Mouse (Mus musculus) right cerebral cortex, postnatal 10 days (tissue): Measurements from ENCODE around the gene Ppp1r12b.

Experiments used
- DNase-seq, 2 experiments: peaks; one replicate each; pipeline ENCODE4 v3.0.0; 2021; ENCODE audit warnings: low spot score in 2 of 2

Gene Ppp1r12b

DNA sequence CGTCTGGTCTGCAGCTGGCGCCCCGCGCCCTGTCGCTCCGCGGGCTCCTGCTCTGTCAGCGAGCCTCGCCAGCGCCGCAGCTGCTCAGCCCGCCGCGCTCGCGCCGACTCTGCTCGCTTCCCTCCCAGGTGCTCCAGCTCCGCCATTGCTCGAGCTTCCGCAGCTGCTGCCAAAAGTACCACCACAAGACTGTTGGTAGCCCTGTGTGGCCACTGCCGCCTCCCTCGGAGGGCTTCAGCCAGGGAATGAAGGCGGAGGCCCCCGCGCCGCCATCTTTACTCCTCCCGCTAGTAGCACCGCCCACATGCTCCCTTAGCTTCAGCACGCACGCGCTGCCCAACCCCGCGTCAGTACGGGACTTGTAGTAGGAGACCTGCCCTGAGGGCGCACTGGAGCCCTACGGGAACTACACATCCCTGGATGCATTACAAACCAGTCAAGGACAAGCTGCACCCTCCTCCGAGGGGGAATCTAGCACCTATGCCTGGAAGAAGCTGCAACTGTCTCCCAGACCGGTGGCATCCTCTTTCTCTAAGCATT lies at the start of gene Ppp1r12b:
Gene Ppp1r12b, minus strand, starts transcription at position 306 of the 540 bp plus-strand sequence.
- DNase-seq, result peak; percentile 99

DNA sequence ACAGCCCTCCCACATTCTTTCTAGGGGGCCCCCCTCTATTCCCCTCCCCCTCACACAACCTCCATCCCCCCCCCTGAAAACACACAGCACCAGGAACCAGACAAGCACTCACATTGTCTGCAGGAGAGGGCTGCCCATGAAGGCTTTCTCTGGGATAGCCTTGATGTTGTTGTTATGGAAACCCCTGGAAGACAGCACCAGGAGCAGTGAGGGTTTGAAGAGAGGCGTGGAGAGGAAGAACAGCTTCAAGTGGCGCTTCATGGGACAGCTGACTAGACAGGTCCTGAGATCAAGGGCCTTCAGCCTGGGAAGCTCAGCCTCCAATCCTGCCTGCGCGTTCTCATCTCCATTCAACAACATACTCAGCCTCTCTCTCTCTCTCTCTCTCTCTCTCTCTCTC lies 47.6 kb upstream of the Ppp1r12b start:
- no peak for DNase-seq

DNA sequence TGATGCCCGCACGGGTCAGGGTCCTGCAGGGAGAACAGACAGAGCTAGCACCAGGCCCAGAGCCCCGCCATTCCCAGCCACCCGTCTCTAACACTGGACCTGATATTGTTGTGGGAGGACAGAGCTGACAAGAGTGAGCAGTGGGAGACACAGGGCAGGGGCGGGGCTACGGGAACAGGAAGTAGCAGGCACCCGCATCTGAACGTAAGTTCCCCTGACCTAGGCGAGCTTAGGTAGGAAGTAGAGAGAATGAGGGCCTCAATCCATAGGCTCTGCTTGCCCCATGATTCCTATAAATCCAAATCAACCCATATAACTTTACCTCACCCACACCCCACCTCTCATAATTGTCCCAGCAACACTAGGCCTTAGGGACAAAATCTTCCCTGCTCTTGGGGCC lies 44.8 kb upstream of the Ppp1r12b start:
- no peak for DNase-seq

DNA sequence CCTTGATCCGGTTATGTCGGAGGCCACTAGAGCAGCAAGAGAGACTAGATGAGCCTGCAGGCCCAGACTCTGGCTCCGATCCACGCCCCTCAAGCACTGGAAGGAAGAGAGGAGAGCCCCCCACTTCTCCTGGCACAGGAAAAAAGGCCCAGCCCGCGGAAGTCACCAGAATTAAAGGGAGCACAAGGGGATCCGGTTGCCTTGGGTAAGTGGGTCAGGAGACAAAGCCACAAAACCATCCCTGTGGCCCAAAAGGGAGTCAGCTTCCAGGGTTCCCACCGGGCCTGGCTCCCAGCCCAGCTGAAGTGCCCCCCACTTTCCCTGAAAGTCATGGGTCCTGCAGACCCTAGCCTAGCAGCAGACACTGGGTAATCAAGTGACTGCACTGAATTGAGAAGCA lies 42.5 kb upstream of the Ppp1r12b start:
- peak; percentile 70 to 79 for DNase-seq

DNA sequence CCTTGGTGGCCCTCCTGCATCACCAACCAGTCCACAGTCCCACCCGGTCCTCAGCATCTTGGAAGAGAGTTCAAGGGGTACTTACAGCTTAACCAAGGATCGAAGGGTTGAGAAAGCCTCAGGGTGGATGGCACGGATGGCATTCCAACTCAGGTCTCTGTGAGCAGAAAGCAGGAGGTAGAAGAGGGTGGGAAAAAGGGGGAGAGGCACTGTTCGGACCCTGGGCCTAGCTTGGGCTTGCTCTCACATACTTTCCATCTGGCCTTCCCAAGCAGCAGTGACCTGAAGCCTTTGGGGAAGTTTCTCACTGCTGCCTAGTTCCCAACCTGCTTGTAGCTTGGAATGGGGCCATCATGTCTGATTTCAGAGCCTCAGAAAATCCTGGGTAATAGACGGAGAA lies 41.8 kb upstream of the Ppp1r12b start:
- no peak for DNase-seq

DNA sequence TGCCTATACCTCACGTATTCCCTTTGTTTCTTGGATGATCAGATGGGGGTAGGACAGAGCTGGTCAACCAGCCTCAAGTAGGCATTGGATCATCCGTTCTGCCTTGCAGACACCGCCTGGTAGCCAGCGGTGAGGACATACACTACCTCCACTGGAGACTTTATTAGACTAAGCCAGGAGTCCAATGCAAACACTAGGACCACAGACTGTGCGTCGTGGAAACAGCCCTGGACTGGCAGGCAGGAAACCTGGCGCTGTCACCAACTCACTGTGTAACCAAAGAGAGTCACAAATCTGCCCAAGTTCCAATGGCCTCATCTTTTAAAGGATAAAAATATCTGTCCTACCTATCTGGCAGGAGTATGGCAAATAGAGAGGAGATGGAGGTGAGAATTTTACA lies 40.7 kb upstream of the Ppp1r12b start:
- DNase-seq, result no peak

DNA sequence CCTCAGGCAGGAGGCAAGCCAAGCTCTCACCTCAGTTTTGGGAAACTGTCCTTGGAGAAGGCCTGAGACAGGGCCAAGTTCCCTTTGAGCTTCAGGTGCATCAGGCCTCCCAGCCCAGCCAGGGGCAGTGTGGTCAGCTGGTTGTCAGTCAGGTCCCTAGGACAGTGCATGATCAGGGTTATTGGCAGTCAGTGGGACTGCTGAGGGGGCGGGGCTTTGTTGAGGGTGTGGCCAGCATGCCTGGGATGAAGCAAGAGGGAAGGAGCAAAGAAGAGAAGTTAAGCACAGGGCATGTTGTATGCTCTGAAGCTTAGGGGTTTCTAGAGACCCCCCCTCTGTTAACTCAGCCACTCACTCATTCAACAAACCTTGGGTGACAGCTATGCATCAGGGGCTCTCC lies 40.2 kb upstream of the Ppp1r12b start:
- no peak for DNase-seq

DNA sequence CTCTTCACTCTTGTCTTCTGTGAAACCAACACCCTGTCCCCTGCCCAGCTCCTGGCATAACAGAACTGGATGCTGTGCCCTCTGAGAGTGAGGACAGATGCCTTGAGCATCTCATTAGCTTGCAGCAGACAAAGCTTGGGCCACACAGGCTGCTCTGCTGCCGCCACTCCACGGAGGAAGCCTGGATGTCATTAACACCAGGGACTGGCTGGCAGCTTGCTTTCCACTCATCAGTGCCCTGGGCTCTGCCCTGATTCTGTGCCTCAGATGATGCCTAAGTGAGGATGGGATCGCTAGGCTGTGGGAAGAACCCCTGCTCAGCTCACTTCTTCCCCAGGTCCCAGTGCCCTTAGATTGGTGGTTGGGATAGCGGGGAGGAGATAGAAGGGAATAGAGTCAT lies 39.7 kb upstream of the Ppp1r12b start:
- peak; percentile 46 to 53 for DNase-seq

DNA sequence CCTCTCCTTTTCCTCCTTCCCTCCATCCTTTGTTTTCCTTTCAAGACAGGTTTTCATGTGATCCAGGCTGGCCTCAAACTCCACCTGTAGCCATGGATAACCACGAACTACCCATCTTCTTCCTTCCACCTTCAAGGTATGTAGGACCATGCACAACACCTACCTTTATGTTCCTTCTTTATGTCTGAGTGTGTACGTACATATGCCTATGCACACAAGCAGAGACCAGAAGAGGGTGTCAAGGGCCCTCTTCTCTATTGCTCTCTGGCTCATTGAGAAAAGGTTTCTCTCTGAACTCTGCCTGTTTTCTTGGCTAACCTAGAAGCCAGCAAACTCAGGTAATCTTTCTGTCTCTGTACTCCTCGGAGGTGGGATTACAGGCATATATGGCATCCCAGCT lies 39.0 kb upstream of the Ppp1r12b start:
- DNase-seq, result no peak

DNA sequence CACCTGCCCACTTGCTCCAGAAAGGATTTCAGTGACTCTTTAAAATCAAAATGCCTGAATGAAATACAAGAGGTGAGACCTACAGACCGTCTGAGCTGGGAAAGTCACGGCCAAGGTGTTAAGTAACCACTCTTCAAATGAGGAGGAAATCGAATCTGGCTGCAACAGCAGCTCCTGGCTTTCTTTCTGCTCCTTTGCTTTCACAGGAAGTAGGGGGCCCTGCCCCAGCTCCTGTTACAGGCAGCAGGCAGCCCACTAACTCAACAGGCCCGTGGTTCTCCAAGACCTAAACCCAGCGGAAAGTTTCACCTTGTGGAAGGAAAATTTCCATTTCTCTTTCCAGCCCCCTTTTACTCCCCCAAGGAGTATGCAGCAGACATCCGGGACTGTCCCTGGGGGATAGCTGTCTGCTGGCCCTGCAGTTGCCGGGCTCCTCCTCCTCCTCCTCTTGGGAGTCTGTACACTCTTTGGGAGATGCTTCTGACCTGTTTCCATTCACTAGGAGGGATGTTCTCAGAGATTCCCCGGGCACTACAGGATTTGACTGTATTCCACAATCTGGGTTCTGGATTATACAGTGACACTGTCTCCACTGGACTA lies 36.4 kb upstream of the Ppp1r12b start:
- DNase-seq, result no peak

DNA sequence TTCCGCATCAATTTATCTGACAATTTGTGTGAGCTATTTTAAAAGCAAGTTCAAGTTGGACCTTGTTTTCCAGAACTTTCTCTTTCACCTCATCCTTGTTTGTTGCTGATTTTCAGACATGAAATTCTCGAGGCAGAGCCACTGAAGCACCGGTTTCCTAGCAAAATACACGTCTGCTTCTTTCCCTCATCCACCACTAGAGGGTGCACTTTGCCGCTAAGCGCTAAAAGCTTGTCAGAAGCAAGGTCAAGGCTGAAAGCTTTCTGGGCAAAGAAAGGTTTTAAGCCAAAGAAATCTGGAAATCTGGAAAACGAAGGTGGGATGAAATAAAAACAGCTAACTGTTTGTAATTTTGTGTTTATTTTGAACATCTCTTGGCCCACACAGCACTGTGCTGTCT lies 33.6 kb upstream of the Ppp1r12b start:
- peak; percentile 83 to 90 for DNase-seq

DNA sequence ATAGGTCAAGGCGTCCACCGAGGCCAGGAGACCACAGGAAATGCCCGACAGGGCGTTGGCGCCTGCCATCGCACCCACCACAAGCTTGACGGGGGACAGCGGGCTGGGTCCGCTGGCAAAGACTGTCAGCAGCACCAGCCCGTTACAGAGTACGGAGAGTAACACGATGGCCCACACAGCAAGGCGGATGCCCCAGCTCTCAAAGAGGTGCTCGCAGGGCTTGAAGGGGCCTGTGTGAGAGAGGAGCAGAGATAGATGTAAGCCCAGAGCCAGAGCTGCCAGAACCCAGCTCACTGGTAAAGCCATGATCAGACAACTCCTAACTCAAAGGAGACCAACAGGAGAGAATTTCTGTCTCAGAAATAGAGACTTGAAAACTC lies 32.2 kb upstream of the Ppp1r12b start:
- DNase-seq, result no peak

DNA sequence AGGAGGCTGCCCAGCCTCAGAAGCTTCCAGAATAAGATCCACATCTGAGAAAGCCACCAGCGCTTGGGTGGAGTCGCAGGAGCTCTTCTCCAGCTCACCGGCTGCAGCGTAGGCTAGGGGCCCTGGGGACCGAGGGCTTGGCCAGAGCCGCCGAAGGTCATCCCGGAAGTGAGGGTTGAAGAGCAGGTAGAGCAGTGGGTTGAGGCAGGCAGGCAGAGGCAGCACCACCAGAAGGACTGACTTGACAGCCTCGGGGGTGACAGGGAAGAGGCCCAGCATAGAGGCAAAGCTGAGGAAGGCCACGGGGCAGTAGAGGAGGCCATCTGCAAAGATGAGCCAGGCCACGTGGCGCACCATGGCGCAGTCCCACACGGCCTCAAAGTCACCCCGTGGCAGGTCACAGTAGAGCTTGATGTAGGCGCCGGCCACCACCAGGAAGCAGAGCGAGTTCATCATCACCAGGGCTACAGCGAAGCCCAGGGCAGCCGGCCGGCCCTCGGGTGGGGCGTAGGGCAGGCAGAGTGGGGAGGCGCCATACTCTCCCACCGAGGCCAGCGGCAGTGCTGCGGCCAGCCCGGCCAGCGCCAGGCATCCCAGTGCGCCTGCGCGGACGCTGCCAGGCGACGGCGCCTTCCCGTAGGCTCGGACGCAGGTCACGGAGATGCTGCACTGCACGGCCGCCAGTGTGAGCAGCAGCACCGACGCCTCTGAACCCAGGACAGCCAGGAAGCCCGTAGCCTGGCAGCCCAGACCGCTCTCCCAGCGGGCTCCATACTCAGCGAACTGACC lies 31.6 kb upstream of the Ppp1r12b start:
- DNase-seq, result peak; percentile 68 to 71

DNA sequence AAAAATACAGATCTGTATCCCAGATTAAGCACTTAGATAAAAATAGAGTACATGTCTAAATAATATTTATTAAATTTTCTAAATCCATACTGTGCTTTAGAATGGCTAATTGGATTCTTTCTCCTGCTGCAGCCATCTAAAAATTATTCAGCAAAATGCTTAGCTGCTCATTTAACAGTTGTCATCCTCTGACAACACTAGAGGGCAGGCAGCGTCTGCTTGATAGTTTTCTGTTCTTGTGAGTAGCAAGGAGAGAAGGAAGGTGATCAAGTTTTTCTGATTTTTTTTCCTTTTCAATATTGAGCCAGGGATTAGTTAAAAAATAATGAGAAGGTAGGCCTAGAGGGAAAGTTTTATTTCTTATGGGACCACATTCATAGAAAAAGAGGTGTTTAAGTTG lies 17.2 kb upstream of the Ppp1r12b start:
- peak; percentile 51 to 59 for DNase-seq

DNA sequence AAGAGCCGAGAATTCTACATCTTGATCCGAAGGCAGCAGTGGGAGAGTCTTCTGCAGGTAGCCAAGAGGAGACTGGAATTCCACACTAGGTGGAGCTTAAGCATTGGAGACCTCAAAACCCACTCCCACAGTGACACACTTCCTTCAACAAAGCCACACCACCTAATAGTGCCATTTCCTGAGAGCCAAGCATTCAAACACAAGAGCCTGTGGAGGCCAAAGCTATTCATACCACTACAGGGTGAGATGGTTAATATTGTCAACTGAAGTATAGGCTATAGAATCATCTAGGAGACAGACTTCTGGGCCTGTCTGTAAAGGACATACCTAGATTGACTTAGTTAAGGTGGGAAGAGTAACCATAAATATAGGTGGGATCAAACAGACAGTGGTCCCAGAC lies 9.7 kb upstream of the Ppp1r12b start:
- no peak for DNase-seq

DNA sequence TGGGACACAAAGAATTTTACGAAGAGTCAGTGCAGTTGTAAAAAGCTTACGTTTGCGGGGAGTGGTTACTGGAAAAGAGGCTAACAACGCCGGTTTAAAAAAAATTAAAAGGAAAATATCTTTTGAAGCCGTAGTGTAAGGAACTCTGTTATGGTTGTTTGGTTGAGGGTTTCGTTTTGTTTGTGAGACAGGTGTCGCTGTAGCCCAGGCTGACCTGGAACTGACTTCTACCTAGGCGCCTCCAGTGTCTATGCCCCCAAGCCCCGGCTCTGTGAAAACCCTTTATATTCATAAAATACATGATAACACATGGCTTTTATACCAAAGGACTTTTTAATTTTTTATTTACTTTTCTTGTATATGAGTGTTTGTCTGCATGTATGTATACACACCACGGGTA lies 7.1 kb upstream of the Ppp1r12b start:
- DNase-seq, result no peak

DNA sequence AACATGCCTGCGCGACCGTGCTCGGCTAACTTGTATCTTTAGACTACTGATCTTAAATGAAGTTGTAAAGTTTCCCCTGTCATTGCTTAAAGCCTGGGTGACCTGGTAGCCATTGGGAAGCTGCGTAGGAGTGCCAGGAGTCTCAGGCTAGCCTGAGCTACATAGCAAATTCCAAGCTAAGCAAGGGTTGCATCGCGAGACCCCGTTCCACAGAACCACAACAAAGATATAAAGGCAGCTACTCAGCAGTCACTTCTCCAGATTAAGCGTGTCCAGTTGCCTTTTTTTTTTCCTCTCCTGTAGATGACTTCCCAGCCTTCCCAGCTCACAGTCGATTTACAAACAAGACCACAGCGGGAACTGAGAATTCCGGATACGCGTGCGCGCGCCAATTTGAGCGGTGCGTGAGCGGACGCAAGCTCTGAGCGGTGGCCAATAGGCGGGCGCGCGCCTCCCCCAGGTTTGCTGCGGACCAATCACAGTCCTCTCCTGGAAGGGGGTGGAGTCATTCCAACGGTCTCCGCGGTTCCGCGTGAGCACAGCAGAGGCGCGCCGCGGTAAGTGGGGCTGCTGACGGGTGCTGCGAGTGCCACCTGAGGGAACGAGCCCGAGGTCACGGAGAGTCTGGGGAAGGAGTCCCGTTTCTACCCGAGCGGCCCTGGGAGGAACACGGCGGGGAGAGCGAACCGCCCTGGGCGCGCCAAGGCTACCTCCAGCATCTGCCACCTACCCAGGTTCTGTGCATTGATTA lies 6.5 kb upstream of the Ppp1r12b start, which contains the start of gene Ube2t:
Gene Ube2t, plus strand, starts transcription at position 513 of the 751 bp plus-strand sequence.
- DNase-seq, result peak; percentile 97

DNA sequence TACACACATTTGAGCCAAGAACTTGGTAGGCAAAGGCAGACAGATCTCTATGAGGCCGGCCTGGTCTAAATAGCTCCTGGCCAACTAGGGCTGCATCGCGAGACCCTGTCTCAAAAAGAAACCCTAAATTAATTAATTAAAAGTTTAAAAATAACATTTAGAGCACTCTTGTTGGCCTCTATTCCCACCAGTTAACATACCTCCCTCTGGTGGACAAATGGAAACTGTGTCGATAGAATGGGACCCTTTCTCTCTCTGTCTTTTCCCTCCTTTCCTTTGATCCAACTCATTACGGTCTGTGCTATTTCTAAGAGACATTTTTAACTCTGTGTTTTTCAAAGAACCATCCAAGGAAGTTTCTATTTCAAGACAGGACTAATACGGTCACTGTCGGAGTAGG lies 4.9 kb upstream of the Ppp1r12b start:
- DNase-seq, result no peak

DNA sequence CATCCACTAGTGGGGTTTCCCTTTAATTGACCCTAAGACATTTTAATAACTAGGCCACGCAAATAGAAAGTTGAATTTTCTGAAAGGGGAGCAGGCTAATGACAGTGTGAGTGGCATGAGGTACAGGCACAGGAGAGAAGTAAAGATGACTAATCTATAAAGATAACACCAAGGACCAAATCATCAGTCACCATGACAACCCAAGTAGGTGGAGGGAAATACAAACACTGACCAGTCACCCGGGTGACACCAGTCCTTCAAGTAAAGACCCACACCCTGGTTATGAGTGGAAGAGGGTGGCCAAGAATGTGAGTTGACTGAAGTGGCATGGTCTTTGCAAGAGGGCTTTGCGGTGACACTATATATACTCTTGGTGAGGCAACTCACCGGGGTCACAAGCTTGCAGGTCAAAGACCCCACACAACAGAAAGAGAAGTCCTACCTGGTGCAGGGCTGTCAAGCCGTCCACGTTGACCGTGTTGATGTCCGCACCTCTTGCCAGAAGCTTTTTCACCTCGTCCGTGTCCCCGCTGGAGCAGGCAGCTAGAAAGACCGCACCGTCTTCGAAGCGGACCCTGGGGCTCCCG lies 599 bp downstream of the Ppp1r12b start:
- DNase-seq, result no peak

DNA sequence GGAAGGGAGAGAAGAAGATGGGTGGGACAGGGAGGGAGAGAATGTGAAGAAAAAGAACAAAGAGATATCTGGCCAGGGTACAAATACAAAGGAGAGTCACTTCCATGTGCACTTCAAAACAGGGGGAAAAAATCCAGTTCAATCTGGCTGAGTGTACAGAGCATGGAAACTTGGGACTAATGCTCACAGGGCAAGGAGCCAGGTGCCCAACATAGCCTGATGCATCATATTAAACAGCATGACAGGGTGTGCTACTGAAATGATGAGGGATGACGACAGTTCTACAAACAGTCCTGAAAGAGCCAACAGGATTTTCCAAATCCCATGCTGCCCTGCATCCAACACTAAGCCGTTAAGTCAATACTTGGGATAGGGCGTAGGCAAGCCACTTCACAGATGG lies 5.8 kb downstream of the Ppp1r12b start:
- DNase-seq, result no peak

DNA sequence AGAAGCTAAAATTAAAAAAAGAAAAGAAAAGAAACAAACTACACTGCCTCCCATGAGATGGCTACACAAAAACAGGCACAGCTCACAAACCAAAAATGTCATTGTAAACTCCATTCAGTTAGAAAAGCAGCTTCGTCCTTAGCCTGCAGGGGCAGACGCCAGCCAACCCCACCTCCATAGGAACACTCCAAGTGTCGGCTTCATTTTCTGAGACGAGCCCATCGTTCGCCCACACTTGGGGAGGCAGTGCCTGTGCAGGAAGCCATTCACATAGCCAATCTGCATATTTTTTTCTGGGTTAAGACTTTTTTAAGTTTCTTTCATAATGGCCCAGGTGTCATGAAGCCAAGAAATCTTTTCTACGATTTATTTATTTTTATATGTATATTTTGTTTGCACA lies 8.2 kb downstream of the Ppp1r12b start:
- no peak for DNase-seq

DNA sequence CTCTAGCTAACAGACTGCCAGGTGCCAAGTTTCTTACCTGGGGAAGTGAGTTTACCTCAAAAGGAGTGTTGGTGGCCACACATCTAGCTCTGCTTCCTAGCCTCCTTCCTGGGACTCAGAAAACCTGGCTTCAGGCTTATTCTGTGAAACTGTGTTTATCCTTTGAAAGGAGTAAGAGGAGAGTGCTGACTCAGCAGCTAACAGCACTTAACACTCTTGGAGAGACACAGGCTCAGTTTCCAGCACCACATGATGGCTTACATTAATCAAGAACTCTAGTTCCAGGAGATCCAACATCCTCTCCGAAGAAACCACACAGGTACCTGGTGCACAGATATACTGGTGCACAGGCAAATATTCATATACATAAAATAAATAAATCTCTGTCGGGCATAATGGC lies 12.8 kb downstream of the Ppp1r12b start:
- DNase-seq, result no peak
